Mouse (Mus musculus) liver, embryonic 15.5 days (tissue): ENCODE measurements at regions not wholly inside any gene's neighbourhood (a gene's known extent, or its start where the extent isn't known, plus 50 kb on each side); places are given as distances from the start of the nearest gene placed in this dataset.

Experiments used
- ATAC-seq: fragments of 200-750 bp; cut with Nextera tagmentation; 2 replicates; pipeline ENCODE4 v1.8.0; 2017; ENCODE audit warnings: moderate number of reproducible peaks, mild to moderate bottlenecking, moderate library complexity; ENCODE audit not compliant: insufficient read depth
- H3K27ac ChIP-seq: fragments of 300-500 bp; sonication (generic); replicated peaks from 2 replicates; pipeline ENCODE4 v1.5.1; 2015; ENCODE audit warnings: mild to moderate bottlenecking, inconsistent platforms
- H3K27me3 ChIP-seq: fragments of 300-500 bp; sonication (generic); 2 replicates; pipeline ENCODE4 v1.6.1; 2015; ENCODE audit warnings: mild to moderate bottlenecking, inconsistent platforms
- H3K36me3 ChIP-seq: fragments of 300-500 bp; sonication (generic); replicated peaks from 2 replicates; pipeline ENCODE4 v1.6.1; 2015; ENCODE audit warnings: moderate library complexity, mild to moderate bottlenecking, inconsistent platforms
- H3K4me1 ChIP-seq: fragments of 300-500 bp; sonication (generic); replicated peaks from 2 replicates; pipeline ENCODE4 v1.6.1; 2015; ENCODE audit warnings: inconsistent platforms
- H3K4me2 ChIP-seq: fragments of 300-500 bp; sonication (generic); 2 replicates; pipeline ENCODE4 v1.6.1; 2015; ENCODE audit warnings: moderate library complexity, mild to moderate bottlenecking, inconsistent platforms
- H3K4me3 ChIP-seq: fragments of 300-500 bp; sonication (generic); replicated peaks from 2 replicates; pipeline ENCODE4 v1.5.1; 2015; ENCODE audit warnings: mild to moderate bottlenecking, inconsistent platforms
- H3K9ac ChIP-seq: fragments of 300-500 bp; sonication (generic); 2 replicates; pipeline ENCODE4 v1.6.1; 2015; ENCODE audit warnings: moderate library complexity, mild to moderate bottlenecking, inconsistent platforms
- H3K9me3 ChIP-seq: fragments of 300-500 bp; sonication (generic); replicated peaks from 2 replicates; pipeline ENCODE4 v1.6.1; 2016; ENCODE audit warnings: inconsistent platforms
- WGBS: fragments of 180-500 bp; shearing (Covaris S2); methylation state at CpG from one replicate; pipeline ENCODE4 v1.1.7; 2015; ENCODE audit warnings: mixed read lengths; ENCODE audit not compliant: insufficient replicate concordance; 5-methylcytosine and 5-hydroxymethylcytosine counted together

- no peak for ATAC-seq
- H3K9me3 ChIP-seq: no peaks in the 10 kb centered on the region
- H3K4me2 ChIP-seq: no peak overlapping the region
- no peak overlapping the region for H3K4me3 ChIP-seq
- 74% methylated on average over 15 of the region's 15 CpGs for WGBS
- H3K9ac ChIP-seq: no peak overlapping the region
- H3K27me3 ChIP-seq: no peaks in the 10 kb centered on the region
- no peaks in the 10 kb centered on the region for H3K4me1 ChIP-seq
- no peaks in the 10 kb centered on the region for H3K36me3 ChIP-seq
- H3K27ac ChIP-seq: no peak overlapping the region
Measured at GRCm38 (mm10) chr5:133676791-133677450, 422.6 kb upstream of the Castor2 start.

DNA sequence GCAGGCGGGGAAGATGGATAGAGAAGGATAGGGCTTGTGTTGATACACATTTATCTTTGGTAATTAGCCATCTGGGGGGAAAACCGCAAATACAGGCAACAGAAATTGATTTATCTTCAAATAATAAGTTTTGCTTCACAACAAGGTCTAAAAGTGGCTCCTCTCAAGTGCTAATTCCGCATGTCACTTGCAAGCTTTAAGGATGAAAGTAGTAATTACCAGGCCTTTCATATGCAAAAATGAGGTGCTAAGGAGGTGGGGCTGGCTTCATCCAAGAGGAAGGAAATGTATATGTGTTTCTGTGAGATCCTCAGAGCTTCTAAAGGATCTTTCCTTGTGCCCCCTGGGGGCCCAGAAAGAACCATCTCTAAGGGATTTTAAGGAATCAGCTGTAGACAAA lies 423.9 kb upstream of the Castor2 start:
- H3K36me3 ChIP-seq: no peaks in the 10 kb centered on the region
- no peaks in the 10 kb centered on the region for H3K27me3 ChIP-seq
- no peaks in the 10 kb centered on the region for H3K4me1 ChIP-seq
- no peaks in the 10 kb centered on the region for H3K9me3 ChIP-seq
- no peak overlapping the region for H3K9ac ChIP-seq
- ATAC-seq: no peak
- no peak overlapping the region for H3K4me2 ChIP-seq
- no peak overlapping the region for H3K27ac ChIP-seq
- WGBS: 35% methylated on average over 3 of the region's 3 CpGs
- H3K4me3 ChIP-seq: no peak overlapping the region

DNA sequence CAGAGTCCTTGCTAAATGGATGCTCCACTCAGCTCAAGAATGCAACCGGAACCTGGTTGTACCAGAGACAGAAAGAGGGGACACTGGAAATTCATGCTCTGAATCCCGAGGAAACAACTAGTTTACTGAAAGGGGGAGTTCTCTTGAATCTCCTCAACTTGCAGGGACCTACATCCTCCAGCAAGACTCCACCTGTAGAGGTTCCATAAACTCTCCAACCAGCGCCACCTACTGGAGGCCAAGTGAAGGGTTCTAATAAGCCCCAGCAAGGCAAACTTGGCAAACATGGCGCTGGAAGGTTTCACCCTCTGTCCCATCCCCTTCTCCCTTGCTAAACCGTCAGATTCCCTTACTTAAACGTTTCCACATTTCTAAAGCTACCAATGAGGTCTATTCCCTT lies 433.0 kb upstream of the Castor2 start:
- no peaks in the 10 kb centered on the region for H3K27me3 ChIP-seq
- H3K4me3 ChIP-seq: no peak overlapping the region
- no peak overlapping the region for H3K27ac ChIP-seq
- no peak for ATAC-seq
- no peaks in the 10 kb centered on the region for H3K9me3 ChIP-seq
- 23% methylated on average over 6 of the region's 6 CpGs for WGBS
- no peaks in the 10 kb centered on the region for H3K36me3 ChIP-seq
- H3K4me1 ChIP-seq: no peaks in the 10 kb centered on the region
- H3K9ac ChIP-seq: no peak overlapping the region
- no peak overlapping the region for H3K4me2 ChIP-seq

DNA sequence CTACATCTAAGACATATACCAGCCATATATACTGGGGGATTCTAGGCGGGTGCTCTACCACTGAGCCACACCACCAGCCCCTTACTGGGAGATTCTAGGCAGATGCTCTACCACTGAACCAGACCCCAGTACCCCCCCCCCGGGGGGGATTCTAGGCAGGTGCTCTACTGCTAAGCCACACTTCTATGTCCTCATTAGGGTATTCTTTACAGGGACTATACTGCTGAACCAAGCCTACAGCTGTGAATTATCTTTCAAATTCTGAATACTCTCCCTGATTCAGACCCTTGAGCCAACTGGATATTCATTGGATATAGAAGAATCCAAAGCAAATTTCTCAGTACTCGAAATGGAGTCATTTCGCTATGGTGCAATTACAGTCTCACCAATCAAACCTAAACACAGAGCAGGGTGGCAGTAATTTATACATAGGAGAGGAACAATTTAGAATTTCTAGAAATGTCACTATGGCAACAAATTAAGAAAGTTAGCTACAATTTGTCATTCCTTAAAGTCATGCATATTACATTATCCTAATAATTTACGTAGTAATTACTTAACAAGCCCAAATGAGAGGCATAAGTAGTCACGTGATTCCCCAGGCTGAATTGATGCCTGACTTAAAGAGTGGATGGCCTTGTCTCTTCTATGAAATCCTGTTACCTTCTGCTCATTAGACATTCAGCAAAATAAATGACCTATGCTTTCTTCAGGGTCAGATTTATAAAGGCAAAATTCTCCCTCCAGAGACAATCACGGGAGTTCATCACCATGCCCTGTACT lies 436.8 kb upstream of the Castor2 start:
- Histone ChIP-seq H3K36me3 (no peaks in the 10 kb centered on the region), H3K9ac (no peak overlapping the region), H3K27me3 (no peaks in the 10 kb centered on the region), H3K27ac (no peak overlapping the region), H3K4me1 (no peaks in the 10 kb centered on the region), H3K4me3 (no peak overlapping the region), H3K4me2 (no peak overlapping the region), H3K9me3 (no peaks in the 10 kb centered on the region)
- WGBS: 67% methylated on average over 7 of the region's 7 CpGs
- no peak for ATAC-seq

DNA sequence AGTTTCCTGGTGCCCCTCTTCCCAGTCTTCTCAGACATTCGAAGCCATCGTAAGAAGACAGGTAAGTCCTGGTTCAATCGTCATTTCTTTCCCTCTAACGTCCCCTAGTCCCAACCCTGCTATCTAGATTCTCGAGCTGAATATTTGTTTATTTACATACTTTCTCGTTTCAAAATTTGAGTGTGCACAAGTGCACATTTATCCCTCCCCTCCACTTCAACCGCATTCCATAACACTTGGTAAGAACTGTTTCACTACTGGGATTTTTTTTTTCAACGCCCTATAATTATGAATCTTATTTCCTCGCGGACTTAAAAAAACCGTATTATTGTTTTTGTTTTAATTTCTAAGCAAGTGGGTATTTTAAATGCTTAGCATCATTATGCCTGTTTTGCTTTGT lies 439.2 kb upstream of the Castor2 start:
- H3K4me3 ChIP-seq: no peak overlapping the region
- no peaks in the 10 kb centered on the region for H3K27me3 ChIP-seq
- no peak overlapping the region for H3K27ac ChIP-seq
- WGBS: 66% methylated on average over 11 of the region's 11 CpGs
- no peaks in the 10 kb centered on the region for H3K4me1 ChIP-seq
- no peak overlapping the region for H3K4me2 ChIP-seq
- no peaks in the 10 kb centered on the region for H3K9me3 ChIP-seq
- H3K9ac ChIP-seq: no peak overlapping the region
- ATAC-seq: no peak
- H3K36me3 ChIP-seq: no peaks in the 10 kb centered on the region

GRCm38 (mm10) chr5:133656837-133657236 lies 442.7 kb upstream of the Castor2 start:
- Histone ChIP-seq H3K9me3 (no peaks in the 10 kb centered on the region), H3K27me3 (no peaks in the 10 kb centered on the region), H3K4me3 (no peak overlapping the region), H3K9ac (no peak overlapping the region), H3K4me1 (no peaks in the 10 kb centered on the region), H3K27ac (no peak overlapping the region), H3K36me3 (no peaks in the 10 kb centered on the region), H3K4me2 (no peak overlapping the region)
- ATAC-seq: no peak
- 79% methylated on average over 8 of the region's 8 CpGs for WGBS

DNA sequence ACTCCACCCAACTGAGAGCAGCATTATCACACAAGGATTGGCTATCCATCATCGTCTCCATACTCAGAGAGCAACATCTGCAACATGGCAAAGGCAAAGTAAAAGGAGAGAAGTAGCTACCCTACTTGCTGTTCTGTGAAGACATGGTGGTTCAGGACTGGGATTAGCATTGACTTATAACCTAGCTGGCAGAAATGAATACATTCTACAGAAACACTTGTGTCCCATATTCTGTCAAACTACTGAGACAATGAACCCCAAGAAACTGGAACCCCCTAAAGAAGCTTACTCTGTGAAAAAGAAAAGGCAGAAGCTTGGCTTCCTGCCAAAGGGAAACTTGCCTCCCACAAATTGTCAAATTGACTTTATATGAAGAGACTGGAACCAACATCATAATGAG lies 446.1 kb upstream of the Castor2 start:
- Histone ChIP-seq H3K27ac (no peak overlapping the region), H3K27me3 (no peaks in the 10 kb centered on the region), H3K36me3 (no peaks in the 10 kb centered on the region), H3K4me1 (no peaks in the 10 kb centered on the region), H3K4me3 (no peak overlapping the region), H3K4me2 (no peak overlapping the region), H3K9me3 (no peaks in the 10 kb centered on the region), H3K9ac (no peak overlapping the region)
- 33% methylated on average over 1 of the region's 1 CpGs for WGBS
- ATAC-seq: no peak

DNA sequence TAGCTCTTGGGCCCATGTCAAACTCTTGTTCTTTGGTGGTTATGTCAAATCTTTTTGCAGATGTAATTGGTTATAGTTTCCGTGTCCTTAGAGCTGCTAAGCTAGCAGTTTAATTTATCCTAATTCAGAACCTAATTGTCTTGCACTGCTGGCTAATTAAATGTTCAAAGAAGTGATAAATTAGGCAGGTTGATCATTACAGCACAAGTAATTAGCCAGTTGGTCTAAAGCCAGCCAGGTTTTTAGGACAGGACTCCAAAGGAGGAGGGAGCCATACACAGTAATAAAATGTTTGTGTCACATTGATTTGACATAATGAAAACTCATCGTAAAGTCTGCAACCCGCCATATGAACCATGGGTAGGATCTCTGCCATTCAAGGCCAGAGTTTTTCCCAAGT lies 449.3 kb upstream of the Castor2 start:
- WGBS: 59% methylated on average over 3 of the region's 3 CpGs
- no peak for ATAC-seq
- H3K4me2 ChIP-seq: no peak overlapping the region

GRCm38 (mm10) chr5:133645696-133646195 lies 453.8 kb upstream of the Castor2 start:
- H3K36me3 ChIP-seq: no peaks in the 10 kb centered on the region
- H3K27me3 ChIP-seq: no peaks in the 10 kb centered on the region
- no peak overlapping the region for H3K9ac ChIP-seq
- WGBS: 64% methylated on average over 3 of the region's 3 CpGs
- no peak overlapping the region for H3K27ac ChIP-seq
- no peak overlapping the region for H3K4me2 ChIP-seq
- H3K4me1 ChIP-seq: no peaks in the 10 kb centered on the region
- ATAC-seq: no peak
- no peak overlapping the region for H3K4me3 ChIP-seq
- H3K9me3 ChIP-seq: no peaks in the 10 kb centered on the region

More for the DNA sequence above, 449.3 kb upstream of the Castor2 start:
- Histone ChIP-seq H3K36me3 (no peaks in the 10 kb centered on the region), H3K4me1 (no peaks in the 10 kb centered on the region), H3K27ac (no peak overlapping the region), H3K9me3 (no peaks in the 10 kb centered on the region), H3K27me3 (no peaks in the 10 kb centered on the region), H3K9ac (no peak overlapping the region), H3K4me3 (no peak overlapping the region)

GRCm38 (mm10) chr5:133643326-133643725 lies 456.2 kb upstream of the Castor2 start:
- Histone ChIP-seq H3K4me3 (no peak overlapping the region), H3K36me3 (no peaks in the 10 kb centered on the region), H3K27ac (no peak overlapping the region), H3K4me1 (no peaks in the 10 kb centered on the region), H3K9me3 (no peaks in the 10 kb centered on the region), H3K27me3 (no peaks in the 10 kb centered on the region), H3K4me2 (no peak overlapping the region), H3K9ac (no peak overlapping the region)
- 49% methylated on average over 2 of the region's 2 CpGs for WGBS
- no peak for ATAC-seq

DNA sequence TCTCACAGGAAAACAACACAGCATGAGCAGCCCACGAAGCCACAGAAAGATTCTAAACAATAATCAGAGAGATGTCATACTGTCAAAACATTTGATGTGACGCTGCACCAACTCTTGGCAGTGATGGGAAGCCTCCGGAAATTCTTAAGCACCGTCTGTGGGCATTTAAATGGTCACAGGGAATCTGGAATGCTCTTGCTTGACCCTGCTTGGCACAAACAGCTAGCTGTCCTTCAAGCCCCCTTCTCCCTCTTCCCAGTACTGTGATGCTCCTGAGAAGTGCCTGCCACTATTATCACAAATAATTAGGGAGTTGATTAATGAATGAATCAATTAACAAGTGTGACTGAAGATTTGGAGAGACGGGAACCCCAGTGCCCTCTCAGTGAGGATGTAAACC lies 465.0 kb upstream of the Castor2 start:
- H3K9ac ChIP-seq: no peak overlapping the region
- no peaks in the 10 kb centered on the region for H3K4me1 ChIP-seq
- no peak for ATAC-seq
- H3K36me3 ChIP-seq: no peaks in the 10 kb centered on the region
- no peaks in the 10 kb centered on the region for H3K9me3 ChIP-seq
- H3K4me2 ChIP-seq: no peak overlapping the region
- H3K27ac ChIP-seq: no peak overlapping the region
- WGBS: 44% methylated on average over 5 of the region's 5 CpGs
- H3K27me3 ChIP-seq: no peaks in the 10 kb centered on the region
- H3K4me3 ChIP-seq: no peak overlapping the region
